Mouse (Mus musculus) forebrain, embryonic 16.5 days (tissue): ENCODE results near the gene Aifm2. TPM values are rescaled to one million over a fixed set of nuclear protein-coding genes. Genes with fewer than 3 reads are reported as not detected.

Experiments used
- ATAC-seq: fragments of 200-750 bp; cut with Nextera tagmentation; 2 replicates; pipeline ENCODE4 v1.8.0; 2017; ENCODE audit warnings: mild to moderate bottlenecking, moderate library complexity
- H3K27ac ChIP-seq: fragments of 300-500 bp; sonication (generic); 2 replicates; pipeline ENCODE4 v1.5.1; 2014; ENCODE audit warnings: low read length, control low read depth
- H3K27me3 ChIP-seq: fragments of 300-500 bp; sonication (generic); replicated peaks from 2 replicates; pipeline ENCODE4 v1.6.1; 2014; ENCODE audit warnings: low read length; ENCODE audit not compliant: control insufficient read depth, insufficient read depth
- H3K36me3 ChIP-seq: fragments of 300-500 bp; sonication (generic); 2 replicates; pipeline ENCODE4 v1.6.1; 2014; ENCODE audit not compliant: control insufficient read depth, insufficient read depth
- H3K4me1 ChIP-seq: fragments of 300-500 bp; sonication (generic); replicated peaks from 2 replicates; pipeline ENCODE4 v1.6.1; 2014; ENCODE audit warnings: low read length; ENCODE audit not compliant: control insufficient read depth, insufficient read depth
- H3K4me2 ChIP-seq: fragments of 300-500 bp; sonication (generic); 2 replicates; pipeline ENCODE4 v1.6.1; 2014; ENCODE audit warnings: mild to moderate bottlenecking, low read length, control low read depth
- H3K4me3 ChIP-seq: fragments of 300-500 bp; sonication (generic); replicated peaks from 2 replicates; pipeline ENCODE4 v1.5.1; 2014; ENCODE audit warnings: mild to moderate bottlenecking, low read length, control low read depth
- H3K9ac ChIP-seq: fragments of 300-500 bp; sonication (generic); replicated peaks from 2 replicates; pipeline ENCODE4 v1.6.1; 2014; ENCODE audit warnings: low read depth, low read length, control low read depth
- H3K9me3 ChIP-seq: fragments of 300-500 bp; sonication (generic); 2 replicates; pipeline ENCODE4 v1.6.1; 2016; ENCODE audit warnings: low read length; ENCODE audit not compliant: control insufficient read depth
- WGBS: fragments of 180-500 bp; shearing (Covaris S2); extraction: QIAGEN DNeasy Blood & Tissue Kit; methylation state at CpG from one replicate; pipeline ENCODE4 v1.1.7; 2014; 5-methylcytosine and 5-hydroxymethylcytosine counted together
- microRNA-seq: library from miRNA; unstranded; fragments of <30 nt; microRNA quantifications from one replicate; pipeline ENCODE4, GENCODE M21; 2017
- polyA plus RNA-seq: library from polyadenylated mRNA; unstranded; fragments of >200 nt; fragmentation: Nextera tagmentation; extraction: Ambion mirVana; gene quantifications from 2 replicates; pipeline ENCODE4 v1.2.1, GENCODE M21; 2015

Gene Aifm2
- polyA plus RNA-seq, 1 experiment from 2014 or later = 7.6 TPM

GRCm38 (mm10) chr10:61782799-61783611, 67.9 kb downstream of the Aifm2 start:
- no peaks in the 10 kb centered on the region for H3K9me3 ChIP-seq
- H3K4me3 ChIP-seq = peak overlapping the region; percentile 89
- peak overlapping the region; percentile 56 for H3K4me2 ChIP-seq
- peaks cover 12% of the 10 kb centered on the region for H3K4me1 ChIP-seq
- peak; percentile 72 for ATAC-seq
- H3K27ac ChIP-seq = peak overlapping the region; percentile 99
- no peaks in the 10 kb centered on the region for H3K36me3 ChIP-seq
- WGBS = under 1% methylated on average over 70 of the region's 74 CpGs
- peak overlapping the region; percentile 99 for H3K9ac ChIP-seq
- no peaks in the 10 kb centered on the region for H3K27me3 ChIP-seq

- H3K4me2 ChIP-seq = peak within 1 kb of the TSS; percentile 56
- peak within 1 kb of the TSS; percentile 99 for H3K9ac ChIP-seq
- H3K36me3 ChIP-seq = no peaks in the 10 kb centered on the region
- H3K4me1 ChIP-seq = peaks cover 12% of the 10 kb centered on the region
- peak; percentile 92 for ATAC-seq
- 0% methylated on average over 49 of the region's 50 CpGs for WGBS
- no peaks in the 10 kb centered on the region for H3K27me3 ChIP-seq
- peak within 1 kb of the TSS; percentile 99 for H3K27ac ChIP-seq
- H3K4me3 ChIP-seq = peak within 1 kb of the TSS; percentile 89
- no peaks in the 10 kb centered on the region for H3K9me3 ChIP-seq
Observed at GRCm38 (mm10) chr10:61783621-61784251, 68.7 kb downstream of the Aifm2 start, which contains the start of gene H2afy2. TSS of gene H2afy2 (minus strand) at chr10:61784147.

GRCm38 (mm10) chr10:61784414-61784813, 69.4 kb downstream of the Aifm2 start:
- Histone ChIP-seq H3K4me3 (peak overlapping the region; percentile 89), H3K4me1 (peaks cover 12% of the 10 kb centered on the region), H3K27me3 (no peaks in the 10 kb centered on the region), H3K9ac (peak overlapping the region; percentile 99), H3K4me2 (peak overlapping the region; percentile 56), H3K27ac (peak overlapping the region; percentile 99), H3K36me3 (no peaks in the 10 kb centered on the region), H3K9me3 (no peaks in the 10 kb centered on the region)
- no peak for ATAC-seq
- WGBS = 11% methylated on average over 10 of the region's 10 CpGs

GRCm38 (mm10) chr10:61787541-61788313, 72.7 kb downstream of the Aifm2 start:
- Histone ChIP-seq H3K9ac (no peak overlapping the region), H3K4me1 (peaks cover 3% of the 10 kb centered on the region; the same call in 1 of the 2 replicates), H3K36me3 (no peaks in the 10 kb centered on the region), H3K27ac (no peak overlapping the region), H3K4me2 (no peak overlapping the region), H3K4me3 (no peak overlapping the region), H3K27me3 (no peaks in the 10 kb centered on the region), H3K9me3 (no peaks in the 10 kb centered on the region)
- WGBS = 76% methylated on average over 10 of the region's 10 CpGs
- ATAC-seq = no peak

DNA sequence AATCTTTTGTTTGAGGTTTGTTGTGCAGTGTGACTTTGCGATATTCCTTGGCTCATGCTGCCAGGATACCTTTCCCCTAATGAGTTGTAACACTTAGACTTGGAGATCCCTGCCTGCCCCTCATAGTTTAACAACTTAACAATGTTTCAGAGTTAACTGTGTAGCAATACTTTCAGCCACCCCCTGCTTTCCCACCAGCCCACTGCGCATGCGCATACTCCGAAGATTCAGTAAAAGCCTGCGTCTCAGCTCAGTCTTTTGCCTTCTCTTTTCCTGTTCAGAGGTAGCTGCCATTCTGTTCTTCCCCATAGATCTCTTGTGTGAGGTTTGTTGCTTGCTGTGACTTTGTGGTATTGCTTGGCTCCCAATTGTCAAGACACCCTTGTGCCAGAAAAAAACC, 73.4 kb downstream of the Aifm2 start:
- Histone ChIP-seq H3K4me1 (peaks cover 2% of the 10 kb centered on the region; the same call in 1 of the 2 replicates), H3K36me3 (no peaks in the 10 kb centered on the region), H3K27ac (no peak overlapping the region), H3K27me3 (no peaks in the 10 kb centered on the region), H3K4me3 (no peak overlapping the region), H3K9me3 (no peaks in the 10 kb centered on the region), H3K4me2 (no peak overlapping the region), H3K9ac (no peak overlapping the region)
- 97% methylated on average over 5 of the region's 5 CpGs for WGBS
- ATAC-seq = no peak

Small RNAs within 50 kb of the gene (microRNA-seq; reads per million reads assigned to microRNA genes)
- gene Mir5108 = not detected

Other genes with a start within 250 kb of the Aifm2 start
- gene Lrrc20, start 239.5 kb upstream of the Aifm2 start, polyA plus RNA-seq = 25.7 and 28.1 TPM in 2 replicates
- gene Npffr1, start 119.8 kb upstream of the Aifm2 start, polyA plus RNA-seq = 0.34 and 1.1 TPM in 2 replicates
- 244 and 261 TPM in 2 replicates for gene Ppa1, start 66.7 kb upstream of the Aifm2 start, polyA plus RNA-seq
- gene Sar1a, start 35.0 kb upstream of the Aifm2 start, polyA plus RNA-seq = 224 and 244 TPM in 2 replicates
- 20.2 and 22.4 TPM in 2 replicates for gene Tysnd1, start 19.7 kb upstream of the Aifm2 start, polyA plus RNA-seq
- 301 and 306 TPM in 2 replicates for gene H2afy2, start 68.9 kb downstream of the Aifm2 start, polyA plus RNA-seq